Mouse (Mus musculus) testis, postnatal 14 days (tissue): Measurements from ENCODE around the gene Mrpl35.
"Not testable (repeated sequence)": the region's sequence is repeated elsewhere in the genome, so short reads cannot be mapped to it uniquely, and the experiment has no call there.

Source experiments
- DNase-seq: peaks from one replicate; pipeline ENCODE4 v3.0.0; 2021; ENCODE audit warnings: low spot score

The Mrpl35 gene

DNA sequence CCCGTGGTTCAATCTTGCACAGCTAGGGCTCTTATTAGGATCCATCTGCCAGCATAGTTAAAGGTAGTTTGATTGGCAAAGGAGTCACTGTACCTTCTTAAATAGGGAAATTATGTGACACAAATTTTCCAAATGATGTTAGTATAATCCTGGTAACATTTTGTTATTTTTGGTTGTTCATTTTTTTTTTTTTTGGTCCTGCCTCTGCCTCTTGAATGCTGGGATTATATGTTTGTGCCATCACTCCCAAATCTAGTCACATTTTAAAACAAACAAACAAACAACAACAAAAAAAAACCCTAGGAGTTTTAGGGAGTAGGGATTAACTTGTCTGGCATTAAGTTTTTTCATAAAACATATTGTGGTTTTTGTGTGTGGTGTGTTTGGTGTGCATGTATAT lies at the start of gene Mrpl35:
Gene Mrpl35, minus strand, starts transcription at position 101 of the 400 bp plus-strand sequence.
- no peak for DNase-seq

DNA sequence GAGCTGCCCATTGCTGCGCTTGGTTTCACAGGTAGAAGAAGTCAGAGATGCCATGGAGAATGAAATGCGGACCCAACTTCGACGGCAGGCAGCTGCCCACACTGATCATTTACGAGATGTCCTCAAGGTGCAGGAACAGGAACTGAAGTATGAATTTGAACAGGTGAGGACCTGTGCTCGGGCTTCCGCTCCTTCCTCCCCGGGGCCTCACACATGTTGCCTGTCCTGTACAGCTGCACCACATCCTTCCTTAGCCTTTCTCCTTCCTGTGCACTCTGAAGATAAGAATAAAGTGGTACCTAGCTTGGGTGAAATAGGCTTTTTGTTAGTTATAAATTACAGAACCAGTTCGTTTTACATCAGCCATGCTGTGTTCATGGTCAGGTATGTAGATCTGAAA lies 44.6 kb upstream of the Mrpl35 start:
- no peak for DNase-seq

DNA sequence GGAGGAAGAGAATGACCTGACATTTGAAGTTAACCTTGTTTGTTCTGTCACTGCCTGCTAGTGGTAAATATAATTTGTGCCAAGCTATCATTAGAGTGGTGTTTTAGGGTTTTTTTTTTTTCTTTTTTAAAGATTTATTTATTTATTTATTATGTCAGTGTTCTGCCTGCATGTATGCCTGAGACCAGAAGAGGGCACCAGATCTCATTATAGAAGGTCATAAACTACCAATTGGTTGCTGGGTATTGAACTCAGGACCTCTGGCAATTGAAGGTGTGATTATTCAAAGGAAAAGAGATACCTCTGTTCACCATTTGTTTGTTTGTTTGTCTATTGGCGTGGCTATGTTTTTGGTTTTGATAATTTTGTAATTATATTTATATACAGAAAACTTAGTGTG lies 42.0 kb upstream of the Mrpl35 start:
- no peak for DNase-seq

DNA sequence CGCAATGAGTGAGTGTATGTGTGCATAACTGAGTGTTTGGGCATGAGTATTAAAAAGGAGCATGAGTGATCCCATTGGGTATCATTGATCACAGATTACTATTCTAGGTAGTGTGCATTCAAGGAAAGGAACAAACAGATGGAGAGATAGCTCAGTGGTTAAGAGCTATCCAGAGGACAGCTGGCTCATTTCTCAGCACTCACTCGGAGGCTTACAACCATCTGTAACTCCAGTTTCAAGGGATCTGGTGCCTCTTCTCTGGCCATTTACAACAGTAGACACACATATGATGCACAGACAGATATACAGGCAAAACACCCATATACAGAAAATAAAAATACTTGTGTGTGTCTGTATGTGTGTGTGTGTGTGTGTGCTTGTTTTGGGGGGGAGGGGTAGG lies 41.0 kb upstream of the Mrpl35 start:
- no peak for DNase-seq

DNA sequence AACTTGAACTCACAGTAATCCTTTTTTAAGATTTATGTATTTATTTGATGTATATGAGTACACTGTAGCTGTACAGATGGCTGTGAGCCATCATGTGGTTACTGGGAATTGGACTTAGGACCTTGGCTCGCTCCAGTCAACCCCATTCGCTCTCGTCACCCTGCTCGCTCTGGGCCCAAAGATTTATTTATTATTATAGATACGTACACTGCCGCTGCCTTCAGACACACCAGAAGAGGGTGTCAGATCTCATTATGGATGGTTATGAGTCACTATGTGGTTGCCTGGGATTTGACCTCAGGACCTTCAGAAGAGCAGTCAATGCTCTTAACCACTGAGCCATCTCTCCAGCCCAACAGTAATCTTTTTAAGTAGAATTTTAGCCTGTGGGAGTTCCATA lies 20.1 kb upstream of the Mrpl35 start:
- DNase-seq: not testable (repeated sequence)

DNA sequence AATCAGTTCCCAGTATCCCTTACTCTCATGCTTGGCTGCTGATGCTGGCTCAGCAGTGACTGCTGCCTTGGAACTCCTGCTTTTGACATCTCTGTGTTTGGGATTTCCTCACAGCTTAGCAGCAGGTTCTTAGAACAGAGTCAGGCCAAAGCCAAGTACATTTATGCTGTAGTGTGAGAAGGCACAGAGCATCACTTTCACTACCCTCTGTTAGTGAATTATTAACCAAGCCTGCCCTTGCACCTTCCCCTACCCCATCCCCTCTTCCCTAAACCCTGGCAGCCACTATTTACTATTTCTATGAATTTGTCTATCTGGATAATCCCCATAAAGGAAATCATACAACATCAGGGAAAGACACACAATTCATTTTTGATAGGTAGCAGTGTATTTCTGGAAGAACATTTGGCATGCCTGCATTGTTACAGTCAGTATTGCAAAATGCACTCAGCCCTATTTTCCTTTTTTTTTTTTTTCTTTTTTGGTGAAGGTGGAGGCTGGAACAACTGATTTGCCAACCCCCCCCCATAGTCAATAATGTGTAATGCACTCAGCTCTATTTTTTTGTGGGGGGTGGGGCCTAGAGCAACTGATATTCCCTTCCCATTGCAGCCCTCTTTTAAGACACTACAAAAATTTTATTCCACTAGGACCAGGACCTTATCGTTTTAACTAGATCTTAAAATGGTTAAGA lies 14.0 kb upstream of the Mrpl35 start:
- no peak for DNase-seq

DNA sequence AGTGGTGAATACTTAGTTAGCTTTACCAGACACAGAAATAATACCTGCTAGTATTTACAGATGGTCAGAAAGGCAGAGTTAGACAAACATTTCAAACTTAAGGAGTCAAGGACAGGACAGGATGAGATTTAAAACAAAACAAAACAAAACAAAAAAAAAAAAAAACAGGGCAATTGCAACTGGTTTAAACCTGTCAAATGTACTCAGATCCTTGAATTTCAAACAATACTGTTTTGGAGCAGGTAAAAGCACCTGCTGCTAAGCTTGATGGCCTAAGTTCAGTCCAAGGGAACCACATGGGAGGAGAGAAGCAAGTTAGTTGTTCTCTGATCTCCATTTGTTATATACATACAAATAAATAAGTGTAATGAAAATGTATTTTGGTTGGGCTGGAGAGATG lies 13.0 kb upstream of the Mrpl35 start:
- no peak for DNase-seq

DNA sequence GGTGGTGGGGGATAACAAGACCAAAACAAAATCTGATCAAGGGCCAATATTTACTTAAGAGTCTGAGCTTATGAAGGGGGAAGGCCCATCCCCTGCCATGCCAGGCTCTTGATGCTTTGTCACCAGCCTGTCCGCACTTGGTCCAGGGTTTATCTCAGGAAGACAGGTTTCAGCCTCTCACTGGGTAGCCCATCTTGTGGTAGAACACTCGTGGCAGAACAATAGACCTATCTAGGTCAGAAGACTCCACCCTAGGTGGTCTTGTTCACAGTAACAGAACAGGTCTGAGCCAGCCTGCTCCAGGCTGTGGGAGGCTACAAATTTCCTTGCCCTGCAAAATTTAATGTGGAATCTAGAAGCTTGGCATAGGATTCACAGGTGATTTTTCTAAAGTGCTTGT lies 10.0 kb upstream of the Mrpl35 start:
- no peak for DNase-seq

DNA sequence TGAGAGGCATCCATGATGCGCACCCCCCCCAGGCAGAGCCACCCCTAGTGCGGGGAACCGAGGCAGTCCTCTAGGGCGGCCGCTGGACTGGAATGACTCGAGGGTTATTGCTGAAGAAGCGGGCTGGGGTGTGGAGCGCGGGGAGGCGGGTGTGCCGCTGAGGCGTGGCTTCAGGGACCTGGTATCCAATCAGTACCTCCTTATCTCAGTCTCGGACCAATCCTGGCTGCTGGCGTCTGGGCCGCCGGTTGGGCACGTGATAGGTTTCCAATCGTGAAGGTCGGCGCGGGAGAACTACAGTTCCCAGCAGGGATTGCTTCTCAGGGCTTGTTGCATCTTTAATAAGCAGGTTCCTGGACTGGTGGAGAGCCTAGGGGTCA lies 4.8 kb upstream of the Mrpl35 start:
- DNase-seq: peak; percentile 96

DNA sequence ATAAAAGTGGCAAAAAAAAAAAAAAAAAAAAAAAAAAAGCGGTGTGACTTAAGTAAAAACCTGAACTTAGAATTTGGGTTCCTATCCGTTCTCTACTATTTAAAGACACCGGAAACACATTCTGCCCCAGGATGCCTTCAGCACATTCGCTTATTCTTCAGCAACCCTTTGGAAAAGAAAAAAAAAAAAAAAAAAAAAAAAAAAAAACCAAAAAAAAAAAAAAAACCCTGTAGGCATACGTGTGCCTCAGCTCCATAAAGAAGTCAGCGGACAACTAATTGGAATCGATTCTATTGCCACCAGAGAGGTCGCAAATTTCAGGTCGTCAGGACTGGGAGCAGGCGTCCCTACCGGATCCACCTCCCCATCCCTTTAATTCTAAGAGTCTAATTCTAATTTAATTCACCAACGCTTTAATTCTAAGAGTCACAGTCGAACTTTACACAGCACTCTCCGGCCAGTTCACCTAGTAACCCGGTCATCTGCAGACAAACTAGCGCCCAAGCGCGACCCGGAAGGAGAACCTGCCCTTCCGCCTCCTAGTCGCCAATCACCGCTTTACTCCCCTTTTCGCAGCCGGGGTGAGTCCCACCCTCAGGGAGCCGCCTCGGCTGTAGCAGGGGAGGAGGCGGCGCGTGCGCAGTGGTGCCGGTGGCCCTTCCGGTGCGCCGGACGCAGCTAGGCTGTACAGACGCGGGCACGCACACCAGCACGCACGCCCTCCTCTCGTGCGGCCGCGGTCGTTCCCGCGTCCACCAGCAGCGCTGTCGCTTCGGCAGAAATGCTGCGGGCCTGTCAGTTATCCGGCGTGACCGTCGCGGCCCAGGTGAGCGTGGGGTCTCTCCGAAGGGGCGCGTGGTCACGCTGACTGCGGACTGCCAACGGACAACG lies 4.2 kb upstream of the Mrpl35 start, which contains the start of gene Immt:
Gene Immt, plus strand, starts transcription at position 642 of the 891 bp plus-strand sequence.
- peak; percentile 99 for DNase-seq

DNA sequence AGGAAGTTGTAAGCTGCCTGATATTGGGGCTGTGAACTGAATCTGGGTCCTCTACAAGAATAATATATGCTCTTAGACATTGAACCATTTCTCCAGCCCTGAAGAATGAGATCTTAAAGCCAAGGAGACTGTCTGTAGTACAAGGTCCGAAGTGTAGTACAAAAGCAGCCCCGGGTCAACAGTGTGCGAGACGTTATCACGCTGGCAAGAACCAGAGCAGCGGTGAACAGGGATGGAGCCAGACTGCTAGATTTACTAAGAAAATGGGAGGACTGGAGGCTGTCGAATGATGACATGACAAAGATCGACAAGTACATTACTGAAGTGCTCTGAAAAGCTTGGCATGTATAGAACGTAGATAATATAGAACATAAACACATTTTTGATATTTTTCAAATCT lies 3.0 kb upstream of the Mrpl35 start:
- DNase-seq: no peak

DNA sequence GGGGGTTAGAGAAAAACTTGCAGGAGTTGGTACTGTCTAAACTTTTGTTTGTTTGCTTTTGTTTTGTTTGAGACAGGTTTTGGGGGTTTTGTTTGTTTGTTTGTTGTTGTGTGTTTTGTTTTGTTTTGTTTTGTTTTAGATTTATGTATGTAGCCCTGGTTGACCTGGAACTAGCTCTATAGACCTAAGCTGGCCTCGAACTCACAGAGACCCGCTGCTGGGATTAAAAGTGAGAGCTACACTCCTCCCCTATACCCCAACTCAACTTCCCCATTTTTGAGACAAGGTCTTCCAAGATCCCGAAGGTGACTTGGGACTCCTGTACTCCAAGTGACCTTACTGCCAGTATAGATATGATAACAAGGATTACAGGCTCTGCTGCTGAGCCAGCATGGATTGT lies 2.8 kb downstream of the Mrpl35 start:
- no peak for DNase-seq

DNA sequence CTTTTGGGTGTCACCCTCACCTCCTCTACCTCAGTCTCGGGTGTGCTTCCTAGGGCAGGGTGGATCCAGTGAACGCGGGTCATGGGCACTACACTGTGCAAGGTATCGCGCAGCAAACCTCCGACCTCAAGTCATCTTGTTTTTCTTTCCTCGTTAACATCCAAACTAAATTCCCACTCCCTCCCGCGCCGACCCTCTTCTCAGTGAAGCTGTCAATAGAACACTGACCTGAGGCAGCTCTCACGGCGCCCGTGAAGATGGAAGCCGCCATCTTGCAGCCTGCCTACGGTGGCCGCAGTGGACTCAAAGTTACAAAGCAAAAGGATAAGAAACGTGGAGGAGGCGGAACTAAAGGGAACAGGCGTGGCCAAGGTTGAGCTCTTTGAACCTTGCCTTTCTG lies 3.3 kb downstream of the Mrpl35 start:
- peak; percentile 91 for DNase-seq

DNA sequence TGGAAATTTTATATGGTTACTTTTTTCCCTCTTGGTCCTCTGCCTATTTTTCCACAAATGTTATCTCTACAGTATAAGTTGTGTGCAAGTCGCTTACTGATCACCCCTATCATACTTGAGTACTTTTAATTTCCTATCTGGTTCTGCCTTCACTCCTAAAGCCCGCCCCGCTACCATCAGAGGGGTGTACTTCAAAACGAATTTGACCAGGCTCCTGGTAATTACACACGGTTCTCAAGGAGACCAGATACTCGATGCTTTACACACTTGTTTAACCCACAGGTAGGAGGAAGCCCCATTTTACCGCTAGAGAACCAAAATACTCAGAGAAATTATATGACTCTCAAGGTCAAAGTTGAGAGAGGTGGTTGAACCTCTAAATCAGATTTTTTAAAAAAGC lies 3.7 kb downstream of the Mrpl35 start:
- no peak for DNase-seq

DNA sequence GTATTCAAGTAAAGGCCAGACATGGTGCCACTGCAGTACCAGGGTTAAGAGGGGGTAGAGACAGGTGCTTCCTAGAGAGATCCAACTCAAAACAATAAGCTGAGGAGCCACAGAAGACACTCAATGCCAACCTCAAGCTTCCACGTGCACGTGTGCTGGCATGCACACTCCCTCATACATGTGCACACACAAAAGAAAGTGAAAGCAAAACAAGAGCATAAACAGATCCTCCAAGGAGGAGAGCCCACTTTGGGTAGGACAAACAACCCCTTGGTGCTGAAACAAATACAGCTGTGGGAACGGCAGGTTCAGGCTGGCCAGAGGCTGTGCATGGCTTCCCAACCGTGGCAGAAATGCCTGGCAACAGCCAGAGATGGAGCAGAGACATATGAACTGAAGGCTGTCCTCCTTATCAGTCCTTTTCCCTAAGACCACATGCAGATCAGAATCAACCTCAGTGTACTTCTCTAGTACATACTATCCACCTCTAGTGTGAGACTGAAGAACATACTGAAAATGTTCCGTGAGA lies 6.9 kb downstream of the Mrpl35 start:
- no peak for DNase-seq

DNA sequence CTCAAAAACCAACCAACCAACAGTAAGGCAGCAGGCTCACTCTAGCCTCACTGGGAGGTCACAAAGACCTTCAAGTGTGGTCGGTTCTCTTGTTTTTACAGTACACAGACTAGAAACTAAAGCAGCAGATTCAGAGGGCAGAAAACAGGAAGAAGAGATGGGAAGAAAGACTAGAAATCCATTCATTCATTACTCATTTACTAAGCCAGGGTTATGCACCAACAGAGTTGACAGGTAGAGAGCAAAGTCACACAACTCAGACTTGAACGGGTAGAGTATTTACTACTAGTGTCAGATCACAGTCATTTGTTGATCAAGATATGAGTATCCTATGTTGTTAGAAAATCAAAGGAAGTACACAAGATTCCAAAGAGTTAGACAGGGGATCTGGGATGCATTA lies 13.9 kb downstream of the Mrpl35 start:
- DNase-seq: no peak

DNA sequence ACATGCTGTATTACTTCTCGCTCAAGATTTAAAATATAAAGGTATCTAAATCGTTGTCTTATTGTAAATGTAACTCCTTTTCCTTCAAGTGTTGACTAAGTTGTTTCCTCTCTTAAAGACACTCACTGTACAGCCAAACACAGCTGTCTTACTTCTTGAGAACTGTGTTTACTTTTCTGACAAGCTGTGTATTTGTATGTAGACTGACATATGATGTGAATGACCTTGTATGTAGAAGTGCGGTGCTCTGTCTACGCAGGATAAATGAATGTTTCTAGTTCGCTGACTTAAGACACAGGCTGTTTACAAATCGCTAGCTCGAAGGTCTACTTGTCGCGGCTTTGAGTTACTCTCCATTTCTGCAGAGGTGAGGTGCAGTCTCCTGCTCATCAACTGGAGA lies 16.9 kb downstream of the Mrpl35 start:
- no peak for DNase-seq

DNA sequence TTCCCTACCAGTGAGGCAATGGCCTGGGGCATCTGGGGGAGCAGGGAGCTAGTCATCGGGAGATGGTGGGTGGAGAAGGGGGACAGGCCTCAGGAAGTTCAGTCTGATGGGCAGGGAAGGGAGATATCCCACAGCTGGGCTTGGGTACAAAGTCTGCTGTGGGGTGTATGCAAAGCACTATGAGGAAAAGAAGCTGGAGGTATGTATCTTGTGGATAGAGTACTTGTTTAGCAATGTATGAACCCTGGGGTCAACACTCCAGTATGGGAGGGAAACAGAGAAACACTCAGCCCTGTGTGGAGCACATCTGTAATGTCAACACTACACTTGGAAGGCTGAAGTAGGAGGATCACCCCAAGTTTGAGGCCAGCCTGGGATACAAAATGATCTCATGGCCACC lies 20.1 kb downstream of the Mrpl35 start:
- no peak for DNase-seq

DNA sequence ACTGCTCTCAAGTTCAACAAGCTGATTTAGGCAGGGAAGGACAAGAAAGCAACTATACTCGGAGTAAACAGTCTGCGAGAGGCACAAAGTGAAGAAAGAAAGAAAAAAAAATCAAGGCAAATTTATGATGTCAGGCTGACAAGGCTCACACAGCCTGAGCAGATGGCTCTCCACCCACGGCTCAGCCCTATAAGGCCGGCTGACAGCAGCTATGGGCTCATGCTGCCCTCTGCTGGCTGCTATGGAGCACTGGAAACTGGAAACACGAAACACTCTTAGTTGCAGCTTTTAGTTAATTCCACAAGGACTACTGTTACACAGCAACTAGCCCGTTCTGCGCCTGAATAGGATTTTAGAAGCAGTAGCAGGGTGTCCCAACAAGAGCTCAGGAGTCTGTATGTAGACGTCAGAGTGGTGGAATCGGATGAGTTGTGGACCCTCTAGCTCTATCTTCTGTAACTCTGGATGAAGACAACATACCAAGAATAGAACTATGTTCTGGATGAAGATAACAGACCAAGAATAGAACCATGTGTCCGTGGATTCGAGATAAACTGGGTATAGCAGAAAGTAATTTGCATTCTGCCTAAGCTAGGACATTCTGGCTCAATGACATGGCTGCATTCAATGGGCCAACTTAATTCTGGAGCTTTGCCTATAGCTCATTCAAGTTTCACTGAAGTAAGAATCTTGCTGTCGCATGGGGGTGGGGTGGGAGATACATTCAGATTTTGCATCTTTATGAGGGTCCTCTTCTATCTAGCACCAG lies 22.5 kb downstream of the Mrpl35 start:
- no peak for DNase-seq

DNA sequence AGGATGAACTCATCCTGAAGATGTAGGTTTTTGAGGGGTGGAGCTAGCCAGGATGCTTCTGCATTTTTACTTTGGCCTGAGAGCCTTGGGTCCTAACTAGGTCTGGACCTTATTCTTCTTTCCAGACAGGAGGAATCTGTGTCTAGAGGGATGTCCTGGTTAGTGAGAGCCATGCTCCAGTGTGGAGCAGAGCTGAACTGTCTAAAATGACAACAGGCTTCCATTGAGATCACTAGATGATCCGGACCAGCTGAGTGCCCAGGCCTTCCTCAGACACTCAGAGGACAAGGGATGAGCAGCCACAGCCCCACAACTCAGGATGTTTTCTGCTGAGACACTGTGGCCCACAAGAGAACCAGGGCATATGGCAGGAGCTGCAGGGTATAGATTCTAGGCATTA lies 23.2 kb downstream of the Mrpl35 start:
- no peak for DNase-seq

DNA sequence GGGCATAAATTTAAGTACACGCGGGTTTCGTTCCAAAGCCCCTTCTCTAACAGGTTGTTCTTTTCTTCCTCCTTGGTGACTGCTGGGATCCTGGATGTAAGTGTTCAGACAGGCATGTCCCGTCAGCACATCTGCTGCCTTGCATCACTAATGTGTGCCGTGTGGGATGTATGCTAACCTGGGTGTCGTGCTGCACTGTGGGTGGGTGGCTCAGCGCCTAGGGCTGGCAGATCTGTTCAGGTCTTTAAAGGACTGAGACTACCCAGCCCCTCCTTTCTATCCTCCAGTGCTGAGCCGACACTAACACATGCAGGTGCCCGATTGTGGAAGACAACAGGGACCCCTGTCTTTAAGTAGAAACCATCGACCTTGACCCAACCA lies 25.1 kb downstream of the Mrpl35 start:
- DNase-seq: no peak

DNA sequence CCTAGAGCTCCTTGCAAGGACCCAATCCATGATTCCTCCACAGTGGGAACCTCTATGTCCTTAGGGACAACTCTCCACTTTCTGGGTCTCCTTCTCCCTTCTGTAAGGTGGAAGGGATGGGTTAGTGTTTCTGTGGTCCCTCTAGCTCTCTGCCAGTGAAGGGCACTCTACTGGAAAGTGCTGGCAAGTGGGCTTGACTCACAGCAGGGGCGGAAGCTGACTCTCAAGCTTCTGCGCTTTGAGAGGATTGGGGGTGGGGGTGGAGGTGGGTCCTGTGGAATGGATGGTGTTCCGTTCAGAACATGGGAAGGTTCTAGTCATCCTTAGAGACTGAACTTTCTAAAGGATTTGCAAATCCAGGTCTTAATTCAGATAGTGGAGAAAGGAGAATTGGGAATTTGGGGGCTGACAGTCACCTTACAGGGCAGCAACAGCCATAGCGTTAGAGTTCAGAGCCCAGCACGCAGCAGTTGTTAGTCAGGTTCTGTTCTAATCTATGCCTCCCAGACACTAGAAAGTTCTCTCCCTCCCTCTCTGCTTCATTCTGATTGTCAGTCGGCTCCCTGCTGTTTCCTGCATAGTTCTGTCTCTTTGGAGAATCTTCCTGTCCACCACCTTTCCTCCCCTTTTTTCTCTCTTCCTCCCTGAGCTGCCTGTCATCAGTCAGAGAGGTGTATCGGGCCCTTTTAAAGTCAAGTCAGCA lies 25.6 kb downstream of the Mrpl35 start:
- DNase-seq: no peak
